Mouse (Mus musculus) cerebellum, adult 11-12 months (tissue): ENCODE data around the gene Colgalt1.

Source experiments
- DNase-seq: peaks from one replicate; pipeline ENCODE4 v3.0.0; 2022

Colgalt1 gene

GRCm38 (mm10) chr8:71591471-71592373 lies 19.1 kb upstream of the Colgalt1 start, which contains the start of gene Pgls:
Gene Pgls, plus strand, starts transcription at chr8:71592176.
- DNase-seq = peak; percentile 97

- peak; percentile 92 for DNase-seq
Measured at GRCm38 (mm10) chr8:71592374-71593170, 18.2 kb upstream of the Colgalt1 start.

DNA sequence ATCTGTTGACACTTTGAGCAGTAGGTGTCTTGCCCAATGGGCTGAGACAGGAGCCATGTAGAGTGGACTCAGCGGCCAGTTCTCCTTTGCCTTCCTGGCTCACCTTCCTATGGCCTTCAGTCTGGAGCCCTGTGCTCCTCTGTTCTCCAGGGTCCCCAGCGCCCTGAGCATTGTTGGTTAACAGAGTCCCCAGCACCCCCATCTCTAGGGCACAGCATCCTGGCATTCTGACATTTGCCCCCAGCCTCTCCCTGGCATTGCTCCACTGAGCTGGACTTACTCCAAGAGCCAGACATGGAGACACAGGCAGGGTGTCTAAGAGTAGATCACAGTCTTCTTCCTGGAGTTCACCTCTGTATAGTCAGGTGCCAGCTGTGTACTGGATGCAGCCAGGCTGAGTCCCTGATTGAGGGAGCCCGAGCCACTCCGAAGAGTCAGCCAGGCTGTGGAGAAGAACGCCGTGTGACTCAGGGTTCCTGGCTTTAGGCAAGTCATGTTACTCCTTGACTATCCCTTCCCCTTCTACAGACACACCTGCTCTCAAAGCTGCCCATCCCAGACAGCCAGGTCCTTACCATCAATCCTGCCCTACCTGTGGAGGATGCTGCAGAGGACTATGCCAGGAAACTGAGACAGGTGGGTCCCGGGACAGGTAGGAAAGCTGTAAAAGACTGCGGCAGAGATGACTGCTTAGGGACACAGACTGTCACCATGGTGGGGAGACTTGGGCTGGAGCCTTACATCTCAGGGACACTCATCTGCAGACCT lies 17.1 kb upstream of the Colgalt1 start:
- no peak for DNase-seq

DNA sequence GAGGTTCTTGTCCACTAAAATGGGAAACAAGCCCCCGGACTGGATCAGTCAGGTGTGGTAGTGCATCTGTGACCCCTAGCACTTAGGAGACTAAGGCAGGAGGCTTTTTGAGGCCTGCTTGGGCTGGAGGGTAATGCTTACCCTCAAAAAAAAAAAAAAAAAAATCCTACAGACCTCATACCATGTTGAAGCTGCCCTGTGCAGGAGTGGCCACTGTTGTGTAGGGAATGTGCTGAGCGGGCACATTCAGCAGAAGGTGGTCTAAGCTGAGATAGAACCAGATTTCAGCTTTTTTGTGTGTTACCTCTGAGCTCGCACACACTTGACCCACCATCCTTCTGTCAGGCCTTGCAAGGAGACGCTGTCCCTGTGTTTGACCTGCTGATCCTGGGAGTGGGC lies 16.5 kb upstream of the Colgalt1 start:
- DNase-seq = no peak

- peak; percentile 88 for DNase-seq
Measured at GRCm38 (mm10) chr8:71595862-71596261, 14.9 kb upstream of the Colgalt1 start.

DNA sequence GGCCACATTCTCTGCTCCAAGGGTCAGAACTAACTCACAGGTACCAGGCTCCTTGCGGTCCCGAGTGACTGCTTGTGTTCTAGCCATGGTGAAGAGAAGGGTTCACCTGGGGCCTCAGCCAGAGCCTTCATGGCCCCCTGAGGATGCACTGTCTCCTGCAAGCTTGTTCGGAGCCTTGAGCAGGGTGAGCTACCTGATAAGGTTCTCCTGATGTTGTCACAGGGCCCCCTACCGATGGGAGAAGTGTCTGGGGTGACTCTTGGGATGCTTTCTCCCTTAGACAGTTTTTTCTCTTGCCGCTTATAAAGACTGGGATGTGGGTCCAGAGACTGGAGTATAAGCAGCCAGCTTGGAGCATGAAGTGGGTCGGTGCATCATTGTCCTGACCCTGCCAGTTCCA lies 14.4 kb upstream of the Colgalt1 start:
- DNase-seq = no peak

GRCm38 (mm10) chr8:71596798-71597197 lies 14.0 kb upstream of the Colgalt1 start:
- no peak for DNase-seq

GRCm38 (mm10) chr8:71597451-71597850 lies 13.3 kb upstream of the Colgalt1 start, which contains the start of gene Fam129c:
Gene Fam129c, plus strand, starts transcription at chr8:71597648.
- DNase-seq = no peak

DNA sequence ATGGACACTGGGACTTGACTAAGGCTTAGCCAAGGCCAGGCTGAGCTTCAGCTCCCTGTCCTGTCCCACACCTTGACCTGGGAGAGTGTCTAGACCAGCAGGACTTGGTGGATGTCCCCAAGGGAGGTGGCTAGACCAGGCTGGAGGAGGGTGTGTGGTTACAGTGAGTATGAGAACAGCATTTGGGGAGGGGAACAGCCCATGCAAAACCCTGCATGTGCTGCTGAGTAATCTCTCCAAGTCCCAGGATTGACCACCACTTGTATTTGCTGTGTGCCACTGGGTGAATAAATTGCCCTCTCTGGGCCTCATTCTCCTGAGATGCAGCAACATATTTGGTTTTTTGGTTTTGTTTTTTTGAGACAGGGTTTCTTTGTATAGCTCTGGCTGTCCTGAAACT lies 12.4 kb upstream of the Colgalt1 start:
- no peak for DNase-seq

DNA sequence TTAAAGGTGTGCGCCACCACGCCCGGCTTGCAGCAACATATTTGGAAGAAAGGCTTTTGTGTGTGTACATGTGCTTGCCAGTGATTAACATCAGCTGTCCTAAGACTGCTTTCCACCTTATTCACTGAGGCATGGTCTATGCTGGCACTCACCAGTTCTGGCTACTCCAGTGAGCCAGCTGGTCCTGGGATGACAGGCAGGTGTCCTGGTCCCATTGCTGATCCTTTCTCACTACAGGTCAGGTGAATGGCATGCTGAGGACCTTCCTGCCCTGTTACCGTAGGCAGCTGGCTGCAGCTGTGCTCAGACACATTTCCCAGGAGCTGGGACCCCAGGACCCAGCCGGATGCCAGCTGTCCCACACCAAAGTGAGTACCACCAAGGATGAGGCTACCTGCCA lies 12.0 kb upstream of the Colgalt1 start:
- no peak for DNase-seq

DNA sequence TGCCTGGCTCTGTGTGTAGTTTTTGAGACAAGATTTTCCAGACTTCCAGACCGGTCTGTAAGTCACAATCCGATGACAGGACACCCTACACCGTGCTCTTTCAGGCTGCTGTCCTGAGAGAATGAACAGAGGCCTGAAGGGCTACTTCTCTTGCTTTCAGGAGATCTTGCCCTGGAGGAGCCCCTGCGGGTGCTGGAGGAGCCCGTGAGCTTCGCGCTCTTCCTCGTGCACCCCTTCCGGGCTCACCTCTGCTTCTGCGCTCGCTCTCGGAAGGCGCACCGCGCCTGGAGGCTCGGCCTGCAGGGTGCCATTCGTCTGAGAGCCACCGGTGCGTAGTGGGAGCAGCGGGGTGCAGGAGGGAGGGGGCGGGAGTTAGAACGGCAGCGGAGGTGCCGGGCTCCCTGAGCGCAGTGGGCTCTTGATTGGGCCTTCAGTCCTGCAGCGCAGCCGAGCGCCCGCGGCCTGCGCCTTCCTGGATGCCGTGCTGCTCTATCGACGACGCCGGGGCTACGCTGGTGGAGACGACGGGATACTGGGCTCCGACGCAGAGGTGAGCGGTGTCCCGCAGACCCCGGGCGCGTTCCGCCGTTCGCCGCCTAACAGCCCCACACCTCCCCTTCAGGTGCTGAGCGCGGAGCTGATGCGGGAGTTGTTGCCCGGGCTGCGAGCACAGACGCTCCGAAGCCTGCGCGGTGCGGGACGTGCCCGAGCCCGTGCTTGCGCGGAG lies 8.7 kb upstream of the Colgalt1 start:
- no peak for DNase-seq

- DNase-seq = peak; percentile 41
Measured at GRCm38 (mm10) chr8:71602666-71603334, 8.0 kb upstream of the Colgalt1 start.

GRCm38 (mm10) chr8:71604021-71604420 lies 6.8 kb upstream of the Colgalt1 start:
- DNase-seq = no peak

DNA sequence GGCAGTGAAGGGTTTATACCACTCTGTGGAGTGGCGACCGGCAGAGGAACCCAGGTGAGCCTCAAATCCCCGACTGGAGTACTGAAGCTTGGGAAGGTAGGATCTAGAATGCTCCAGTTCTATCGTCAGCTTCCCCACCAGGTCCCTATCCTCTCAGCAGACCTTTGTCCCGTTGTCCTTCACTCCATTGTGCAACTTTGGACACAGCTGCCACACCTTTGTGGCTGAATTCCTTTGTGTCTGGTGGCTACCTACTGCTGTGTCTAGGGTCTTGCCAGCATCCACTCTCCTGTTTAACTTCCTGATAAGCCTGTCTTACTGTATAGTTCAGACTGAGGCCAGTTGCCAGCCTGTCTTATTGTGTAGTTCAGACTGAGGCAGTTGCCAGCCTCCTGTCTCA lies 1.3 kb downstream of the Colgalt1 start:
- DNase-seq = no peak

- no peak for DNase-seq
Measured at GRCm38 (mm10) chr8:71613418-71613817, 2.6 kb downstream of the Colgalt1 start.

DNA sequence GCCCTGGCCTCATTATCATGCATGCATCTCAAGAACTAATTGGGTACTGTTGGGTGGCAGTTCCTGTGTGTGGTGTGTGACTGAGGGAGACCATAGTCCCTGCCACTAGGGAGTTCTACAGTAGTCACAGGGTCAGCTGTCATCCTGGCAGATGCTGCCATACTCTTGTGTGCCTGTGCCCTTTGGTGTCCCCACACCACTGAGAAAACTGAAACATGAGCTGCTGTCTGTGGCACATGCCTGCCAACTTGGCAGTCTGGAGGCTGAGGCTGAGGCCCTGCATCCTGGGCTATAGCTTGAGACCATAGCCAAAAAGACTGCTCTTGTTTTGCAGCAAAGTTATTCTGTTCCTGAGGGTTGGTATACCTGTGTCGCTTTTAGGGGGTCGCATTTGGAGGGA lies 9.0 kb downstream of the Colgalt1 start:
- no peak for DNase-seq

DNA sequence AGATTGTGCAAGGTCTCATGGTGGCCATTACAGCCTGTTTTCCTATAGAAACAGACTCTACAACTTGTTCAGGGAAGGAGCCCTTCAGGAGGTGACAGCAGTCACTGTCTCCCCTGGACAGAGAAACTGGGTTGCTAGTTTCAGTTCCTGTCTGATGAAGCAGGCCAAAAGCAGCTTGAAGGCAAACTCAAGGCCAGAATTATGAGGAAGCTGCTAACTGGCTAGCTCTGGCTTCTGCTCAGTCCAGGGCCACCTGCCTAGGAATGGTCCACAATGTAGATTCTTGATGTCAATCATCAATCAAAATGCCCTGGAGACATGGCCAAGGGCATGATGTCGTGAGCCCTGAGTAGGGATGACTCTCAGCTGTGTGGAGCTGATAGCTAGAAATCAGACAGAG lies 14.3 kb downstream of the Colgalt1 start:
- DNase-seq = no peak

DNA sequence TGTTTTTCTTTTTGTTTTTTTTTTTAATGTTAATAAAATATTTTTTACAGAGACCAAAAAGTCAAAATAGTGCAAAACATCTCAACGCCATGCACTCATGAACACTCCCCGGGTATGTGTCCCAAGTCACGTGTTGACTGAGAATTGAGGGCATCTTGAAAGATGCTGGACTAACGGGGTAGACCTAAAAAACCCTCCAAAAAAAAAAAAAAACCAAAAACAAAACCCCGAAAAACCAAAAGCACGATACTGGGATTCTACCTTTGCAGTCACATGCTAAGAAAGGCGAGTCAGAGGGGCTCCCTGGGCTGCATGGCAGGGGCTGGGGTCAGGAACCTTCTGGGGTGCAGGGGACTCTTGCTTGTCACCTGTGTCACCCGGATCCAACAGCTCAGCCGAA lies 16.0 kb downstream of the Colgalt1 start:
- no peak for DNase-seq

GRCm38 (mm10) chr8:71627265-71628099 lies 16.7 kb downstream of the Colgalt1 start:
- no peak for DNase-seq

DNA sequence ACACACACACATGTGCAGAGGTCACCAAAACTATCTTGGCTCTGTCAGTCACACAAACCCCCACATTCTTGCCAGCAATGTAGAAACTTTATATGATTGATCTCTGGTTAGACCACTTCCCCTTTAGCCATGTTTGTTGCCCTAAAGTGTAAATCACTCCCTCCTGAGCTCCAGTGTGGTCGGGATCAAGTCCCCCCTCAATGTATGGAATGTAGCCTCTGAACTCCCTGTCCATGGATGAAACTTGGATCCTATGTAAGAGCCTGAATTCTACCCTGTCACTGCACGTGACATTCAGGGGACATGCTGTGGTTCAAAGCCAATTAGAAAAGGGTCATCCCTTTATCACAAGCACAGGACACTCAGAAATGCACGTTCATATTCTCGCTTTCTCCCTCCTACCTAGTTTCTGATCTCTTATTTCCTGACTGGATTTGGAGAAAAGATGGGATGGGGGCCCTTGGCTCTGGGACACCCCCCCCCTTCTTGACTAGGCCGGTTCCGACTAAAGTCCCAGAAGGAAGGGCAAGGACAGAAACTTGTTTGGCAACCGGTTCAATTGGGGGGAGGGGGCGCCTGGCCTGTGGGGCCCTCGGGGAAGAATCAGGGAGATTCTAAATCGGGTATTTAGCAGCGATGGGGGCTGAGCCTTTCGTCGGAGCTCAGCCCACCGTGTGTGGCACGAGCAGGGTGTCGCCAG lies 17.7 kb downstream of the Colgalt1 start:
- no peak for DNase-seq
